In the genomic region with DNA sequence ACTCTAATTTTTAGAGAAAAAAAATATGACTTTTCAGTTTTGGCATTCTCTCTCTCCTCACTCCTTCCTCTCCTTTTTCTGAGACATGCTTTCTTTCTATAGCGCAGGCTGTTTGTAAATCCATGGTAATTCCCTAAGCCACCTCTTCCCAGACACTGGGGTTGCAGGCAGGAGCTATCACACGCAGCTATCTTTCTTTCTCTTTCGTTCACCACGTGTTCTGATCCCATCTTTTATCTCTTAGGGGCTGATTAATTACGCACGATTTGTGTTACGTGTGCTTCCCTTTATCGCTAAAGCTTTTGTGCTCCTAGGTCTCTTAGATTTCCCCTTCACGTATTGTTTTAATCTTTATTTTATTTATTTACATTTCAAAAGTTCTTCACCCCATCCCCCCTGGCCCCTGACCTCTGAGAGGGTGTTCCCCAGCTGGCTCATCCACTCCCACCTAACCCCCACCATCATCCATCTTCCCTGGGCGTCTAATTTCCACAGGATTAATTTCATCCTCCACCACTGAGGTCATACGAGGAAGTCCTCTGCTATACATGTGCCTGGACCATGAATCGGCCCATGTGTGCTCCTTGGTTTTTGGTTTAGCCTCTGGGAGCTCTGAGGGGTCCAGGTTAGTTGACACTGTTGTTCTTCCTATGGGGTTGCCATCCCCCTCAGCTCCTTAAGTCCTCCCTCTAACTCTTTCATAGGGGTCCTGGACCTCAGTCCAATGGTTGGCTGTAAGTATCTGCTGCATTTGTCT, we compare ENCODE assay signal across 15 mouse cellular contexts. TPM values are rescaled to one million over a fixed set of nuclear protein-coding genes. Genes with fewer than 3 reads are reported as not detected.
DNase-seq lines count a peak whose midpoint lies in the region; ATAC-seq and TF ChIP-seq lines count a peak whose summit lies in the region.
"Had no signal": no experiment of that assay in that cellular context is flagged by ENCODE, and none has a peak within 500 bp of the region (broad histone marks: within the 10 kb centered on the region; RNA-seq: fewer than 3 reads in every experiment).

No protein-coding gene starts in this region.

- H3K27ac ChIP-seq in heart, embryonic 16.5 days (ENCODE audit: low read length) = no peak overlapping the region
- no peak overlapping the region for H3K27ac ChIP-seq in lung, postnatal 0 days (ENCODE audit: low read length)
- H3K27ac ChIP-seq in liver, embryonic 12.5 days = no peak overlapping the region
- H3K27ac ChIP-seq in stomach, embryonic 16.5 days (ENCODE audit: low read length) = no peak overlapping the region
- H3K27ac ChIP-seq: forebrain, embryonic 13.5 days had no signal

- no peak for DNase-seq in heart, postnatal 36 days
- DNase-seq in lung, postnatal 0 days (ENCODE audit: low spot score) = no peak
- DNase-seq in lung, adult 18-20 months = no peak
- DNase-seq in layer of hippocampus, postnatal 14 days (ENCODE audit: low spot score in 2 of 2) = no peak
- DNase-seq: adrenal gland, adult 8-10 months; cerebellum, postnatal 14 days; heart, postnatal 4 days; lung, postnatal 4 days; right cerebral cortex, postnatal 25 days had no signal

- WGBS in heart, embryonic 16.5 days = 58% methylated on average over 12 of the region's 12 CpGs
- 34% methylated on average over 12 of the region's 12 CpGs for WGBS in lung, postnatal 0 days
- WGBS in liver, embryonic 12.5 days (ENCODE audit: insufficient replicate concordance) = 40% methylated on average over 12 of the region's 12 CpGs
- WGBS in stomach, embryonic 16.5 days = 26% methylated on average over 12 of the region's 12 CpGs

- H3K4me2 ChIP-seq in heart, embryonic 16.5 days (ENCODE audit: low read depth, low read length) = peak overlapping the region; percentile 54
- peak overlapping the region; percentile 49 for H3K4me2 ChIP-seq in lung, postnatal 0 days (replicated peaks; ENCODE audit: low read depth, low read length)
- peak overlapping the region; percentile 39 for H3K4me2 ChIP-seq in liver, embryonic 12.5 days
- peak overlapping the region; percentile 47 for H3K4me2 ChIP-seq in stomach, embryonic 16.5 days (ENCODE audit: low read depth, low read length)
- H3K4me2 ChIP-seq: forebrain, embryonic 13.5 days had no signal

- no peaks in the 10 kb centered on the region for H3K9me3 ChIP-seq in heart, embryonic 16.5 days (replicated peaks; ENCODE audit: control insufficient read depth, low read length)
- H3K9me3 ChIP-seq in lung, postnatal 0 days (ENCODE audit: low read length) = no peaks in the 10 kb centered on the region
- no peaks in the 10 kb centered on the region for H3K9me3 ChIP-seq in liver, embryonic 12.5 days (replicated peaks)
- H3K9me3 ChIP-seq in stomach, embryonic 16.5 days (replicated peaks; ENCODE audit: control insufficient read depth, low read length) = no peaks in the 10 kb centered on the region
- H3K9me3 ChIP-seq: forebrain, embryonic 13.5 days had no signal

- no peaks in the 10 kb centered on the region for H3K36me3 ChIP-seq in heart, embryonic 16.5 days (ENCODE audit: control insufficient read depth, insufficient read depth)
- no peaks in the 10 kb centered on the region for H3K36me3 ChIP-seq in lung, postnatal 0 days (ENCODE audit: insufficient read depth, low read length)
- no peaks in the 10 kb centered on the region for H3K36me3 ChIP-seq in liver, embryonic 12.5 days
- H3K36me3 ChIP-seq in stomach, embryonic 16.5 days (ENCODE audit: control insufficient read depth, insufficient read depth, low read length) = no peaks in the 10 kb centered on the region

- TF ChIP-seq EP300 in lung, postnatal 0 days (IDR thresholded peaks at IDR 0.05) = no peak

- no peak for TF ChIP-seq CTCF in lung, postnatal 0 days (IDR thresholded peaks at IDR 0.05)

- H3K4me3 ChIP-seq in heart, embryonic 16.5 days (ENCODE audit: low read length) = peak overlapping the region; percentile 38
- peak overlapping the region; percentile 6 for H3K4me3 ChIP-seq in lung, postnatal 0 days (ENCODE audit: low read depth, low read length)
- H3K4me3 ChIP-seq in liver, embryonic 12.5 days = peak overlapping the region; percentile 15; the same call in 1 of the 2 replicates
- peak overlapping the region; percentile 19 for H3K4me3 ChIP-seq in stomach, embryonic 16.5 days (replicated peaks; ENCODE audit: low read length)
- H3K4me3 ChIP-seq: forebrain, embryonic 13.5 days had no signal

- no peak overlapping the region for H3K9ac ChIP-seq in heart, embryonic 16.5 days (ENCODE audit: low read length)
- no peak overlapping the region for H3K9ac ChIP-seq in lung, postnatal 0 days (replicated peaks; ENCODE audit: low read depth)
- H3K9ac ChIP-seq in liver, embryonic 12.5 days = no peak overlapping the region
- H3K9ac ChIP-seq in stomach, embryonic 16.5 days (ENCODE audit: low read length) = no peak overlapping the region
- H3K9ac ChIP-seq: forebrain, embryonic 13.5 days had no signal

- H3K27me3 ChIP-seq in heart, embryonic 16.5 days (ENCODE audit: control insufficient read depth, insufficient read depth, low read length) = no peaks in the 10 kb centered on the region
- no peaks in the 10 kb centered on the region for H3K27me3 ChIP-seq in lung, postnatal 0 days (replicated peaks; ENCODE audit: insufficient read depth, low read length)
- no peaks in the 10 kb centered on the region for H3K27me3 ChIP-seq in liver, embryonic 12.5 days (replicated peaks)
- no peaks in the 10 kb centered on the region for H3K27me3 ChIP-seq in stomach, embryonic 16.5 days (ENCODE audit: control insufficient read depth, insufficient read depth, low read length)
- H3K27me3 ChIP-seq: forebrain, embryonic 13.5 days had no signal

- intact Hi-C loops in heart, postnatal 36 days (cut with DNase I) = no loop called here

- H3K4me1 ChIP-seq in heart, embryonic 16.5 days (ENCODE audit: control insufficient read depth, insufficient read depth, low read length) = no peaks in the 10 kb centered on the region
- H3K4me1 ChIP-seq in lung, postnatal 0 days (ENCODE audit: insufficient read depth, low read depth, low read length) = no peaks in the 10 kb centered on the region
- peaks cover 2% of the 10 kb centered on the region; the same call in 1 of the 2 replicates for H3K4me1 ChIP-seq in liver, embryonic 12.5 days
- peaks cover 2% of the 10 kb centered on the region; the same call in 1 of the 2 replicates for H3K4me1 ChIP-seq in stomach, embryonic 16.5 days (ENCODE audit: control insufficient read depth, insufficient read depth, low read length)
- H3K4me1 ChIP-seq: forebrain, embryonic 13.5 days had no signal

- ATAC-seq in heart, embryonic 16.5 days (replicated peaks; ENCODE audit: extremely low read depth, insufficient read depth, low FRiP score) = no peak
- no peak for ATAC-seq in lung, postnatal 0 days
- ATAC-seq in liver, embryonic 12.5 days = no peak
- 0 out of 2 replicates have a peak, but pooled peaks have one; percentile 21 for ATAC-seq in stomach, embryonic 16.5 days (ENCODE audit: insufficient read depth, low FRiP score)
- ATAC-seq: forebrain, embryonic 13.5 days; intestine, postnatal 0 days had no signal

RNA-seq across cellular contexts. Expression of a gene that starts 2.6 kb away (rescaled TPM):
- polyA plus RNA-seq in heart, embryonic 16.5 days (2015; fragmentation: Nextera tagmentation; extraction: Ambion mirVana) = 2.5 and 3.9 TPM in 2 replicates
- total RNA-seq in heart, postnatal 36 days (2021) = 1 to 10 TPM in 1 of 2 experiments, under 1 TPM in 1; 0.75 to 1.2 TPM
- 1.1 and 2.3 TPM in 2 replicates for polyA plus RNA-seq in lung, postnatal 0 days (2015; fragmentation: Nextera tagmentation; extraction: Ambion mirVana)
- 1.7 and 2.2 TPM in 2 replicates for polyA plus RNA-seq in liver, embryonic 12.5 days (2016; fragmentation: Nextera tagmentation; extraction: Ambion mirVana)
- polyA plus RNA-seq in stomach, embryonic 16.5 days (2015; fragmentation: Nextera tagmentation; extraction: Ambion mirVana) = 3.1 and 4.4 TPM in 2 replicates
- total RNA-seq in layer of hippocampus, postnatal 14 days (2021) = under 1 TPM in 1 of 2 experiments, not detected in 1; 0.16 TPM
- total RNA-seq: left cerebral cortex, postnatal 25 days had no signal

RNA-seq across cellular contexts. Expression of a gene that starts 11.7 kb away (rescaled TPM):
- polyA plus RNA-seq in heart, embryonic 16.5 days (2015; fragmentation: Nextera tagmentation; extraction: Ambion mirVana) = 5.4 and 6.4 TPM in 2 replicates
- total RNA-seq in heart, postnatal 36 days (2021) = 1 to 10 TPM; 7.3 to 8.5 TPM
- 10.7 and 13.8 TPM in 2 replicates for polyA plus RNA-seq in lung, postnatal 0 days (2015; fragmentation: Nextera tagmentation; extraction: Ambion mirVana)
- polyA plus RNA-seq in liver, embryonic 12.5 days (2016; fragmentation: Nextera tagmentation; extraction: Ambion mirVana) = 3.2 and 3.4 TPM in 2 replicates
- 6.6 and 7.4 TPM in 2 replicates for polyA plus RNA-seq in stomach, embryonic 16.5 days (2015; fragmentation: Nextera tagmentation; extraction: Ambion mirVana)
- 10 to 100 TPM; 21.8 to 24.0 TPM for total RNA-seq in layer of hippocampus, postnatal 14 days (2021)
